Comparison of ENCODE assay signal across 7 mouse cellular contexts in the genomic region with DNA sequence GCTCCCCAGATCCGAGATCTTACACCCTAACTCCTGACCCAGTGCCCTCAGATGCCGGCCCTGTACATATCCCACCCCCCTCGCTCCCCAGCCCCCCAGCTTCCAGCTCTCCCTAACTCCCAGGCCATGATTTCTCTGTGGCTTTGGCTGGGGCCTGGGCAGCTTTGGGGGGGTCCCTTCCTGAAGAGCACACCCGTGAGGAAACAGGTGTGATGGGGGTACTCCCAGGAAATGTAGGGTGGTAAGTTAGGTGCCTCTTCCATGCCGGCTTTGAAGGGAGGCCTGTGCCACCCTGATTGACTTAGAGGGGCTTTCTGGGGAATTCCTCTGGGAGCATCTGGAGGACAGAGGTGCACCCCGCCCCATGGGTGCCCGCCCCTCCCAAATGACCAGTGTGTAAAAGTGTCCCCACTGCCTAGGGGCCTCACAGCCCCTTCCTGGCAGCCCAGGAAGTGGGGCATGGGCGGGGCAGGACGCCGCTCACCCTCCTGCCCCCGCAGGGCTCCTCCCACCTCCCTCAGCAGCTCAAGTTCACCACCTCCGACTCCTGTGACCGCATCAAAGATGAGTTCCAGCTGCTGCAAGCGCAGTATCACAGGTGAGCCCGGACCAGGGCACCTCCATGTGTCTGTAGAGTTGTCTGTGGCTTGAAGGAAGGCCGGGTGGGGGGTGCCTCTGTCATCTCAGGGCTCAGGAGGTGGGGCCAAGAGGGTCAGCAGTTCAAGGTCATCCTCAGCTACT. TPM values are rescaled to one million over a fixed set of nuclear protein-coding genes. Genes with fewer than 3 reads are reported as not detected.
DNase-seq lines count a peak whose midpoint lies in the region; ATAC-seq and TF ChIP-seq lines count a peak whose summit lies in the region.

No protein-coding gene starts in this region.

- peaks cover 5 to 16% of the 10 kb centered on the region in 2 experiments; a peak in 3 of 4 replicates for H3K4me1 ChIP-seq in CH12.LX (ENCODE audit: control insufficient read depth in 1 of 2, insufficient read depth in 2 of 2)
- peaks cover 54% of the 10 kb centered on the region for H3K4me1 ChIP-seq in heart, embryonic 13.5 days
- peaks cover 64% of the 10 kb centered on the region for H3K4me1 ChIP-seq in megakaryocyte, embryonic 14.5 days

- peak overlapping the region; percentile 75 for H3K9ac ChIP-seq in CH12.LX (ENCODE audit: insufficient read depth, low read depth)
- H3K9ac ChIP-seq in heart, embryonic 13.5 days = peak overlapping the region; percentile 100

- in situ Hi-C loops in CH12.LX (cut with MboI; ENCODE audit: low pct_ligation_motif_present, low pct_unique_long_range_greater_than_20kb, low sequenced_read_pairs) = loop anchor here (5.0 kb wide), 1 partner anchor 41 kb away; a partner anchor contains a TSS

- no peak for TF ChIP-seq EP300 in CH12.LX (IDR thresholded peaks at IDR 0.05; ENCODE audit: low read length)

- H3K27ac ChIP-seq in CH12.LX (ENCODE audit: insufficient read depth, low read depth) = peak overlapping the region; percentile 30; the same call in 1 of the 2 replicates
- H3K27ac ChIP-seq in heart, embryonic 13.5 days (replicated peaks) = peak overlapping the region; percentile 97

- H3K4me3 ChIP-seq in CH12.LX (replicated peaks in 1 of 3; ENCODE audit: low read depth in 2 of 3, low read length in 2 of 3, poor library complexity in 1 of 3) = peak overlapping the region; percentile 47 to 80 (median 76)
- peak overlapping the region; percentile 97 for H3K4me3 ChIP-seq in heart, embryonic 13.5 days
- peak overlapping the region; percentile 99 for H3K4me3 ChIP-seq in megakaryocyte, embryonic 14.5 days (replicated peaks)

- H3K4me2 ChIP-seq in CH12.LX (ENCODE audit: insufficient read depth, low read depth, poor library complexity, severe bottlenecking) = peak overlapping the region; percentile 84
- H3K4me2 ChIP-seq in heart, embryonic 13.5 days = peak overlapping the region; percentile 93

- no peak for TF ChIP-seq RAD21 in CH12.LX (IDR thresholded peaks at IDR 0.05; ENCODE audit: low read depth, low read length)

- no peak for TF ChIP-seq CTCF in CH12.LX (conservative IDR thresholded peaks at IDR 0.05 in 1 of 2, IDR thresholded peaks at IDR 0.05 in 1 of 2; ENCODE audit: low read depth in 2 of 2, low read length in 2 of 2)

- no peak for DNase-seq in CH12.LX (ENCODE audit: extremely low read depth)
- DNase-seq in adrenal gland, adult 2 months = peak; percentile 83
- peak; percentile 70 for DNase-seq in kidney, postnatal 14 days
- DNase-seq in splenic B cell, adult 2 months (ENCODE audit: low read depth, low spot score) = peak; percentile 73
- DNase-seq in right cerebral cortex, postnatal 25 days = no peak

- H3K36me3 ChIP-seq in CH12.LX (replicated peaks in 1 of 2; ENCODE audit: control insufficient read depth in 1 of 2, insufficient read depth in 1 of 2, low read length in 1 of 2) = peaks cover 8 to 21% of the 10 kb centered on the region in 2 experiments
- peaks cover 47% of the 10 kb centered on the region for H3K36me3 ChIP-seq in heart, embryonic 13.5 days
- H3K36me3 ChIP-seq in megakaryocyte, embryonic 14.5 days (replicated peaks; ENCODE audit: low read length) = peaks cover 49% of the 10 kb centered on the region
- peaks cover 13% of the 10 kb centered on the region for H3K36me3 ChIP-seq in splenic B cell, adult 2 months (ENCODE audit: control insufficient read depth, insufficient read depth, low read length, poor library complexity, severe bottlenecking)

- H3K27me3 ChIP-seq in CH12.LX (replicated peaks) = peaks cover 70% of the 10 kb centered on the region
- H3K27me3 ChIP-seq in heart, embryonic 13.5 days (replicated peaks) = no peaks in the 10 kb centered on the region
- H3K27me3 ChIP-seq in megakaryocyte, embryonic 14.5 days (replicated peaks) = no peaks in the 10 kb centered on the region
- no peaks in the 10 kb centered on the region for H3K27me3 ChIP-seq in splenic B cell, adult 2 months (ENCODE audit: control insufficient read depth, insufficient read depth, low read length, poor library complexity, severe bottlenecking)

- WGBS in heart, embryonic 13.5 days = 8% methylated on average over 16 of the region's 16 CpGs

- no peak for ATAC-seq in heart, embryonic 13.5 days (ENCODE audit: extremely low read depth, insufficient number of reproducible peaks, low FRiP score, low TSS enrichment)

- peaks cover 14% of the 10 kb centered on the region; the same call in 1 of the 2 replicates for H3K79me2 ChIP-seq in CH12.LX (replicated peaks; ENCODE audit: control insufficient read depth, extremely low read depth, insufficient read depth, poor library complexity, severe bottlenecking)

- H3K9me3 ChIP-seq in CH12.LX (replicated peaks; ENCODE audit: low read length) = peaks cover 5% of the 10 kb centered on the region
- H3K9me3 ChIP-seq in heart, embryonic 13.5 days = no peaks in the 10 kb centered on the region
- no peaks in the 10 kb centered on the region for H3K9me3 ChIP-seq in megakaryocyte, embryonic 14.5 days

- dilution Hi-C loops in CH12.LX (cut with MboI; ENCODE audit: extremely low pct_ligation_motif_present, extremely low pct_unique_long_range_greater_than_20kb, low sequenced_read_pairs) = no loop called here

- no peak for TF ChIP-seq POLR2A in CH12.LX (IDR thresholded peaks at IDR 0.05; ENCODE audit: low read depth, low read length)

TF ChIP-seq in CH12.LX, 34 proteins besides CTCF, POLR2A, EP300 and RAD21:
- TF ChIP-seq PAX5 (IDR thresholded peaks at IDR 0.05; ENCODE audit: low read length) (no peak), ELF1 (IDR thresholded peaks at IDR 0.05; ENCODE audit: low read depth, low read length) (peak; percentile 78), MAZ (IDR thresholded peaks at IDR 0.05; ENCODE audit: low read depth, low read length) (peak; percentile 62; the same call in 1 of the 2 replicates), USF1 (IDR thresholded peaks at IDR 0.05; ENCODE audit: low read depth, low read length) (no peak), NRF1 (IDR thresholded peaks at IDR 0.05; ENCODE audit: low read depth, low read length) (0 out of 2 replicates have a peak, but pooled peaks have one; percentile 15)

RNA-seq across cellular contexts. Expression of a gene that starts 1.6 kb away (rescaled TPM):
- total RNA-seq in CH12.LX (2012; rRNA removed) = 93.5 and 114 TPM in 2 replicates
- total RNA-seq in CH12.LX (2014; rRNA removed) = 7.3 and 11.5 TPM in 2 replicates
- 23.4 and 25.1 TPM in 2 replicates for polyA plus RNA-seq in CH12.LX (2012; ENCODE audit: insufficient read length, low read depth)
- total RNA-seq in adrenal gland, adult 2 months (2021) = 1,000 to 10,000 TPM; 1,028 to 1,195 TPM
- 3,784 and 4,442 TPM in 2 replicates for polyA plus RNA-seq in adrenal gland, adult 2 months (2012; rRNA removed)
- polyA plus RNA-seq in heart, embryonic 13.5 days (2015; fragmentation: Nextera tagmentation; extraction: Ambion mirVana) = 629 and 649 TPM in 2 replicates
- 2,412 and 5,687 TPM in 2 replicates for polyA plus RNA-seq in megakaryocyte, embryonic 14.5 days (2012; ENCODE audit: insufficient read depth, low replicate concordance)

RNA-seq across cellular contexts. Expression of a gene that starts 13.5 kb away (rescaled TPM):
- 0.30 TPM in 1 of 2 replicates, not detected in the other for total RNA-seq in CH12.LX (2012; rRNA removed)
- not detected in 2 replicates for total RNA-seq in CH12.LX (2014; rRNA removed)
- polyA plus RNA-seq in CH12.LX (2012; ENCODE audit: insufficient read length, low read depth) = 0.29 TPM in 1 of 2 replicates, not detected in the other
- total RNA-seq in adrenal gland, adult 2 months (2021) = 10 to 100 TPM; 50.4 to 51.0 TPM
- 417 and 691 TPM in 2 replicates for polyA plus RNA-seq in adrenal gland, adult 2 months (2012; rRNA removed)
- 23.4 and 26.4 TPM in 2 replicates for polyA plus RNA-seq in heart, embryonic 13.5 days (2015; fragmentation: Nextera tagmentation; extraction: Ambion mirVana)
- polyA plus RNA-seq in megakaryocyte, embryonic 14.5 days (2012; ENCODE audit: insufficient read depth, low replicate concordance) = 18.9 and 34.3 TPM in 2 replicates

RNA-seq across cellular contexts. Expression of a gene that starts 15.9 kb away (rescaled TPM):
- total RNA-seq in CH12.LX (2012; rRNA removed) (7.2 and 9.0 TPM in 2 replicates), CH12.LX (2014; rRNA removed) (4.1 and 4.3 TPM in 2 replicates)
- polyA plus RNA-seq in CH12.LX (2012; ENCODE audit: insufficient read length, low read depth) = 6.9 and 8.7 TPM in 2 replicates
- 10 to 100 TPM; 76.6 to 86.0 TPM for total RNA-seq in adrenal gland, adult 2 months (2021)
- 122 and 124 TPM in 2 replicates for polyA plus RNA-seq in adrenal gland, adult 2 months (2012; rRNA removed)
- polyA plus RNA-seq in heart, embryonic 13.5 days (2015; fragmentation: Nextera tagmentation; extraction: Ambion mirVana) = 59.0 and 62.7 TPM in 2 replicates
- 7.3 and 10.2 TPM in 2 replicates for polyA plus RNA-seq in megakaryocyte, embryonic 14.5 days (2012; ENCODE audit: insufficient read depth, low replicate concordance)

RNA-seq across cellular contexts. Expression of a gene that starts 36.9 kb away (rescaled TPM):
- total RNA-seq in CH12.LX (2012; rRNA removed) = 9.9 and 10.0 TPM in 2 replicates
- total RNA-seq in CH12.LX (2014; rRNA removed) = 5.2 and 5.5 TPM in 2 replicates
- 4.9 and 5.2 TPM in 2 replicates for polyA plus RNA-seq in CH12.LX (2012; ENCODE audit: insufficient read length, low read depth)
- 1 to 10 TPM; 1.1 to 2.2 TPM for total RNA-seq in adrenal gland, adult 2 months (2021)
- polyA plus RNA-seq in adrenal gland, adult 2 months (2012; rRNA removed) = 1.4 and 1.9 TPM in 2 replicates
- polyA plus RNA-seq in heart, embryonic 13.5 days (2015; fragmentation: Nextera tagmentation; extraction: Ambion mirVana) = 1.5 and 2.0 TPM in 2 replicates
- polyA plus RNA-seq in megakaryocyte, embryonic 14.5 days (2012; ENCODE audit: insufficient read depth, low replicate concordance) = 31.7 and 48.4 TPM in 2 replicates

RNA-seq across cellular contexts. Expression of a gene that starts 40.0 kb away (rescaled TPM):
- total RNA-seq in CH12.LX (2012; rRNA removed) = 1.2 and 1.3 TPM in 2 replicates
- 0.30 and 1.2 TPM in 2 replicates for total RNA-seq in CH12.LX (2014; rRNA removed)
- polyA plus RNA-seq in CH12.LX (2012; ENCODE audit: insufficient read length, low read depth) = 0.39 and 0.63 TPM in 2 replicates
- total RNA-seq in adrenal gland, adult 2 months (2021) = 10 to 100 TPM; 24.0 to 59.6 TPM
- polyA plus RNA-seq in adrenal gland, adult 2 months (2012; rRNA removed) = 49.5 and 90.8 TPM in 2 replicates
- 30.1 and 30.4 TPM in 2 replicates for polyA plus RNA-seq in heart, embryonic 13.5 days (2015; fragmentation: Nextera tagmentation; extraction: Ambion mirVana)
- polyA plus RNA-seq in megakaryocyte, embryonic 14.5 days (2012; ENCODE audit: insufficient read depth, low replicate concordance) = 69.5 and 166 TPM in 2 replicates

Comparison
In these comparisons a context has a peak if more than half of its experiments do, and no peak if none do; other contexts are left out.
1. DNase-seq: peak in adrenal gland, adult 2 months (single experiment), kidney, postnatal 14 days (single experiment) and splenic B cell, adult 2 months (single experiment); none in CH12.LX (single experiment) and right cerebral cortex, postnatal 25 days (single experiment).
2. RNA of a gene that starts 1.6 kb away (polyA plus RNA-seq): 3,784 to 4,442 TPM in adrenal gland, adult 2 months, 2,412 to 5,687 TPM in megakaryocyte, embryonic 14.5 days and 629 to 649 TPM in heart, embryonic 13.5 days; 23.4 to 25.1 TPM in CH12.LX; every median in the first group is over 10 times any median in the second.
3. RNA of a gene that starts 13.5 kb away (polyA plus RNA-seq): 417 to 691 TPM in adrenal gland, adult 2 months; 23.4 to 26.4 TPM in heart, embryonic 13.5 days, 18.9 to 34.3 TPM in megakaryocyte, embryonic 14.5 days and 0.29 TPM in CH12.LX; every median in the first group is over 10 times any median in the second.
4. Peak in every context shown above with its lines, with median percentiles within 50 percentile points of each other: H3K4me3 ChIP-seq.